Mouse (Mus musculus): ENCODE measurements around the gene Sergef. TPM values are rescaled to one million over a fixed set of nuclear protein-coding genes. Genes with fewer than 3 reads are reported as not detected.

The Sergef gene
- polyA plus RNA-seq, 1 experiment from 2014 or later = 11.4 TPM

DNA sequence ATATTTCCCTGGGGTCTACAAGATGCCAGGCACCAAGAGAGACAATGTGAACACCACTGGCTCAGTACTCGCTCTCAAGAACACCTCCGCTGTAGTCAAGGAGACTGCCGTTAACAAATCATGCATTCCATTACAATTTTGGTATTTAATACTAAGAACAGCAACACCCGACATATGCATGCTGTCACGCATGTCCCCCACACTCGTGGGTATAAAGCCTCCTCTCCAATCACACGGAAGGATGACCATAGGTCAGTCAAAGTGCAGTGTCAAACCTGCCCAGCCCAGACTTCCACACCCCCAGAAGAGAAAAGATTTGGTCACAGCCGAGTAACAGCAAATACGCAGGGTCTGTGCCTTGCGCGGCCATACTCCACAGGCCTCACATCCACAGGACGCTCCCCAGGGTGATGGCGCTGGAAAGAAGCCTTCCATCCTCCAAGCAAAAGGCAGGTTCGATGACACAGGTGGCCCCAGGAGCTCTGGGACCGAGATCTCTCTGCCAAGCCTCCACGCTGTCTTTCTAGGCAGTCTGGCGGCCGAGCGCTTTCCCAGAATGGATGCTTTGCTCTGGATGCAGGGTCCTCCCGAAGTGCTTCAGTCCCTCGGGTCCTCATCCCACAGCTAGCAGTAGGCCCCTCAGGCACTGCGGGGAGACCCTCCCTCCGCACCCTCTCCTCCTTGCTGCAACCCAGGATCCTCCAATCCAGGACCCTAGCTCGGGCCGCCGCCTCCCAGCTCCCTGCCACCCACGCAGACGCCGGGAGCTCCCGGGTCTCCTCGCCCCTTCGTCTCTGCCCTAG lies 517 bp downstream of the Sergef start:
- Histone ChIP-seq H3K4me3 (ENCODE audit: low read length) (peak overlapping the region; percentile 74), H3K27ac (ENCODE audit: low read length) (peak overlapping the region; percentile 32), H3K9me3 (replicated peaks; ENCODE audit: control insufficient read depth, low read length) (no peaks in the 10 kb centered on the region), H3K36me3 (ENCODE audit: control insufficient read depth, insufficient read depth) (no peaks in the 10 kb centered on the region), H3K4me2 (ENCODE audit: low read depth, low read length) (peak overlapping the region; percentile 93), H3K27me3 (ENCODE audit: control insufficient read depth, insufficient read depth, low read length) (0 out of 2 replicates have a peak, but pooled peaks cover 2% of the 10 kb centered on the region), H3K9ac (ENCODE audit: low read length) (peak overlapping the region; percentile 79), H3K4me1 (ENCODE audit: control insufficient read depth, insufficient read depth, low read length) (peaks cover 6% of the 10 kb centered on the region; the same call in 1 of the 2 replicates)
- 12% methylated on average over 32 of the region's 32 CpGs for WGBS
- peak; percentile 2; the same call in 1 of the 2 replicates for ATAC-seq (replicated peaks; ENCODE audit: extremely low read depth, insufficient read depth, low FRiP score)

DNA sequence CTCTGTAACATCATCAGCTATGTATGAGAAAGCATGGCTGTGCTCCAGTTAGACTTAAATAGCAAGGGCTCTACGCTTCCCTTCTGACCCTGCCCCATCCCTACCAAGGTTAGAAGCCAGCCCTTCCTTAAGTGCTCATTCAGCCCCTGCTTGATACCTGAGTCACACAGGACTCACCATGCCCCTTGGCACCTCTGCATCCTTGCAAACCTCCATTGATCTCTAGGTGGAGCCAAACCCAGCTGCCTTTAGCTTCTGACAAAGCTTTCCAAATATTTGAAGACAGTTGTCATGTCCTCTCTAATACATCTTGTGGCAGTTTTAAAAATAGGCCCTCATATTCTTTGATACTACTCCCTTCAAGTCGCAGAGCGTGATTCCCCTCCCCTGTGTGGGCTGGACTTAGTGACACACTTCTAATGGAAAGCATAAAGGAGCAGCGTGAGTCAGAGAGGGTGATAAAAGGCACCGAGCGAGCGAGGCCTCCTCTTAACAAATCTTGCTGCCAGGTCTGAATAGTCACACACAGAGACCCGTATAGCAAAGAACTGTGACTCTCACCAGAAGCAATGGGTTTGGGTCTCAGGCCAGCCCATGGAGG lies 11.1 kb downstream of the Sergef start:
- no peak overlapping the region for H3K4me3 ChIP-seq (ENCODE audit: low read length)
- no peaks in the 10 kb centered on the region for H3K9me3 ChIP-seq (replicated peaks; ENCODE audit: control insufficient read depth, low read length)
- H3K27ac ChIP-seq (ENCODE audit: low read length) = peak overlapping the region; percentile 43
- H3K36me3 ChIP-seq (ENCODE audit: control insufficient read depth, insufficient read depth) = 0 out of 2 replicates have a peak, but pooled peaks cover 3% of the 10 kb centered on the region
- peaks cover 9% of the 10 kb centered on the region for H3K4me1 ChIP-seq (ENCODE audit: control insufficient read depth, insufficient read depth, low read length)
- no peaks in the 10 kb centered on the region for H3K27me3 ChIP-seq (ENCODE audit: control insufficient read depth, insufficient read depth, low read length)
- peak overlapping the region; percentile 20 for H3K4me2 ChIP-seq (ENCODE audit: low read depth, low read length)
- no peak overlapping the region; the same call in 1 of the 2 replicates for H3K9ac ChIP-seq (ENCODE audit: low read length)
- peak; percentile 60; the same call in 1 of the 2 replicates for ATAC-seq (replicated peaks; ENCODE audit: extremely low read depth, insufficient read depth, low FRiP score)
- 34% methylated on average over 8 of the region's 8 CpGs for WGBS

- H3K9ac ChIP-seq (ENCODE audit: low read length) = no peak overlapping the region
- WGBS = 83% methylated on average over 2 of the region's 3 CpGs
- no peaks in the 10 kb centered on the region for H3K9me3 ChIP-seq (replicated peaks; ENCODE audit: control insufficient read depth, low read length)
- no peak for ATAC-seq (replicated peaks; ENCODE audit: extremely low read depth, insufficient read depth, low FRiP score)
- no peaks in the 10 kb centered on the region for H3K27me3 ChIP-seq (ENCODE audit: control insufficient read depth, insufficient read depth, low read length)
- peaks cover 8% of the 10 kb centered on the region for H3K4me1 ChIP-seq (ENCODE audit: control insufficient read depth, insufficient read depth, low read length)
- H3K4me3 ChIP-seq (ENCODE audit: low read length) = no peak overlapping the region
- H3K27ac ChIP-seq (ENCODE audit: low read length) = no peak overlapping the region
- H3K4me2 ChIP-seq (ENCODE audit: low read depth, low read length) = no peak overlapping the region
- H3K36me3 ChIP-seq (ENCODE audit: control insufficient read depth, insufficient read depth) = peaks cover 9% of the 10 kb centered on the region
Observed at GRCm38 (mm10) chr7:46623979-46624378, 15.6 kb downstream of the Sergef start.

DNA sequence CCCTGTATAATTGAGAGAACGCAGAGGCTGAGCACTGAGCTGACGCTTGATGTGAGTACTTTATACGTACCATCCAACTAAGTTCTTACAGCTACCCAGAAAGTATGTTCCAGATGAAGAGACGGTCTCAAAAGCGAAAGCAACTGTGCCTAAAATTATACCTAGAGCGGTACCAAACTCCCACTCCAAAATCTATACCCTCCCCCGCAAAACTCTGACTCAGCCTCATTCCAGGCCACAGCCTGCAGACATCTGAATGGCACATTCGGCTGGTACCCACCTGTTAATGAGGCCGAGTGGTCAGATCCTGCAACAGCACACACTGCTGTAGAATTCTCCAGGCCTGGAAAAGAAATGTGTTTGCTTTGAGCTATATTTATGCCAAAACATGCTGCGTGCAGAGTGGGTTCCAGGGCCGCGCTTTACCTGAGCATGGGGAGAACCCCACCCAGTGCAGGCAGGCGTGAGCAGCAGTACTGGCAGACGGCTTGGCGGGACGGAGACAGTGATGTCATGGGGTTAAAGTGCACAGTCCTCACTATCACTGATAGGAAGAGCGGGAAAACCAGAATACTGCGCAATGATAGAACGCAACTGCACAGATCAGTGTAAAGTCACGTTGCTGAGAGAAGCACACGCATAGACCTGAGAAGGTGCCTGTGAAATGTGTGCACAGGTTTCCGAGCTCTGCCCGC lies 21.0 kb downstream of the Sergef start:
- peaks cover 9% of the 10 kb centered on the region; the same call in 1 of the 2 replicates for H3K4me1 ChIP-seq (ENCODE audit: control insufficient read depth, insufficient read depth, low read length)
- 85% methylated on average over 23 of the region's 23 CpGs for WGBS

GRCm38 (mm10) chr7:46616429-46617005 lies 23.1 kb downstream of the Sergef start:
- no peaks in the 10 kb centered on the region for H3K9me3 ChIP-seq (replicated peaks; ENCODE audit: control insufficient read depth, low read length)
- H3K4me2 ChIP-seq (ENCODE audit: low read depth, low read length) = no peak overlapping the region
- WGBS = 85% methylated on average over 7 of the region's 7 CpGs
- peaks cover 9% of the 10 kb centered on the region for H3K36me3 ChIP-seq (ENCODE audit: control insufficient read depth, insufficient read depth)
- H3K4me3 ChIP-seq (ENCODE audit: low read length) = no peak overlapping the region
- H3K9ac ChIP-seq (ENCODE audit: low read length) = no peak overlapping the region
- no peaks in the 10 kb centered on the region for H3K27me3 ChIP-seq (ENCODE audit: control insufficient read depth, insufficient read depth, low read length)
- ATAC-seq (replicated peaks; ENCODE audit: extremely low read depth, insufficient read depth, low FRiP score) = no peak
- H3K27ac ChIP-seq (ENCODE audit: low read length) = no peak overlapping the region
- peaks cover 25% of the 10 kb centered on the region for H3K4me1 ChIP-seq (ENCODE audit: control insufficient read depth, insufficient read depth, low read length)

More for the DNA sequence above, 21.0 kb downstream of the Sergef start:
- H3K4me3 ChIP-seq (ENCODE audit: low read length) = no peak overlapping the region
- no peak overlapping the region for H3K9ac ChIP-seq (ENCODE audit: low read length)
- no peak overlapping the region for H3K27ac ChIP-seq (ENCODE audit: low read length)
- no peak overlapping the region for H3K4me2 ChIP-seq (ENCODE audit: low read depth, low read length)
- H3K9me3 ChIP-seq (replicated peaks; ENCODE audit: control insufficient read depth, low read length) = no peaks in the 10 kb centered on the region
- H3K27me3 ChIP-seq (ENCODE audit: control insufficient read depth, insufficient read depth, low read length) = no peaks in the 10 kb centered on the region
- peaks cover 9% of the 10 kb centered on the region for H3K36me3 ChIP-seq (ENCODE audit: control insufficient read depth, insufficient read depth)
- ATAC-seq (replicated peaks; ENCODE audit: extremely low read depth, insufficient read depth, low FRiP score) = no peak

GRCm38 (mm10) chr7:46615256-46615977 lies 24.2 kb downstream of the Sergef start:
- H3K9me3 ChIP-seq (replicated peaks; ENCODE audit: control insufficient read depth, low read length) = no peaks in the 10 kb centered on the region
- peaks cover 4% of the 10 kb centered on the region for H3K36me3 ChIP-seq (ENCODE audit: control insufficient read depth, insufficient read depth)
- peak overlapping the region; percentile 66 for H3K27ac ChIP-seq (ENCODE audit: low read length)
- H3K4me1 ChIP-seq (ENCODE audit: control insufficient read depth, insufficient read depth, low read length) = peaks cover 27% of the 10 kb centered on the region
- peak; percentile 33; the same call in 1 of the 2 replicates for ATAC-seq (replicated peaks; ENCODE audit: extremely low read depth, insufficient read depth, low FRiP score)
- 33% methylated on average over 5 of the region's 5 CpGs for WGBS
- no peaks in the 10 kb centered on the region for H3K27me3 ChIP-seq (ENCODE audit: control insufficient read depth, insufficient read depth, low read length)
- H3K4me2 ChIP-seq (ENCODE audit: low read depth, low read length) = no peak overlapping the region
- H3K9ac ChIP-seq (ENCODE audit: low read length) = no peak overlapping the region
- H3K4me3 ChIP-seq (ENCODE audit: low read length) = no peak overlapping the region

DNA sequence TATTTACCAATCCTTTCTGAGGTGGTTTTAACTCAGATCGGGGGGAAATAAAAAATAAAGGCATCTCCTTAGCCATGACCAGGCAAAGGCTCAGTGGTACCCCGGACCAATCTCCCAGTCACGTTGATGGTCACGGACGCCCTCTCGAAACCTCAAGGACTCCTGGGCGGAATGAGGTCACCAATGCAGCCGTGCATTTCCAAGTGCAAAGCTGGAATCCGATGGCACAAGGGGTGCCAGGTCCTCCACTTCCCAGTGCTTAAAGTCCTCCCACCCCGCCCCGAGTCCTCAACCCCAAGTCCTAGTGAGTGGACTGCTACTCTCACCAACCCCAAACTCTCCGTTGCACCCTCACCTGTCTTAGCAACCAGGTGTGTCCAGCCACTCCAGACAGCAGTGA lies 25.3 kb downstream of the Sergef start:
- Histone ChIP-seq H3K27ac (ENCODE audit: low read length) (no peak overlapping the region), H3K4me3 (ENCODE audit: low read length) (no peak overlapping the region), H3K9me3 (replicated peaks; ENCODE audit: control insufficient read depth, low read length) (no peaks in the 10 kb centered on the region), H3K4me1 (ENCODE audit: control insufficient read depth, insufficient read depth, low read length) (peaks cover 27% of the 10 kb centered on the region), H3K36me3 (ENCODE audit: control insufficient read depth, insufficient read depth) (no peaks in the 10 kb centered on the region), H3K4me2 (ENCODE audit: low read depth, low read length) (no peak overlapping the region), H3K9ac (ENCODE audit: low read length) (no peak overlapping the region), H3K27me3 (ENCODE audit: control insufficient read depth, insufficient read depth, low read length) (no peaks in the 10 kb centered on the region)
- 87% methylated on average over 12 of the region's 12 CpGs for WGBS
- no peak for ATAC-seq (replicated peaks; ENCODE audit: extremely low read depth, insufficient read depth, low FRiP score)

- Histone ChIP-seq H3K9me3 (replicated peaks; ENCODE audit: control insufficient read depth, low read length) (no peaks in the 10 kb centered on the region), H3K27ac (ENCODE audit: low read length) (no peak overlapping the region), H3K36me3 (ENCODE audit: control insufficient read depth, insufficient read depth) (no peaks in the 10 kb centered on the region), H3K27me3 (ENCODE audit: control insufficient read depth, insufficient read depth, low read length) (no peaks in the 10 kb centered on the region), H3K9ac (ENCODE audit: low read length) (no peak overlapping the region), H3K4me2 (ENCODE audit: low read depth, low read length) (no peak overlapping the region), H3K4me1 (ENCODE audit: control insufficient read depth, insufficient read depth, low read length) (peaks cover 27% of the 10 kb centered on the region), H3K4me3 (ENCODE audit: low read length) (no peak overlapping the region)
- 46% methylated on average over 10 of the region's 10 CpGs for WGBS
- ATAC-seq (replicated peaks; ENCODE audit: extremely low read depth, insufficient read depth, low FRiP score) = no peak
Observed at GRCm38 (mm10) chr7:46613091-46613490, 26.5 kb downstream of the Sergef start.
